Comparison of ENCODE assay signal across 24 mouse cellular contexts in genomic region chr2:62422515-62423342, GRCm38 (mm10). TPM values are rescaled to one million over a fixed set of nuclear protein-coding genes. Genes with fewer than 3 reads are reported as not detected.
DNase-seq lines count a peak whose midpoint lies in the region; ATAC-seq and TF ChIP-seq lines count a peak whose summit lies in the region.
"Had no signal": no experiment of that assay in that cellular context is flagged by ENCODE, and none has a peak within 500 bp of the region (broad histone marks: within the 10 kb centered on the region; RNA-seq: fewer than 3 reads in every experiment).

No protein-coding gene starts in this region.

- no peaks in the 10 kb centered on the region for H3K4me1 ChIP-seq in heart, postnatal 0 days (ENCODE audit: control insufficient read depth, insufficient read depth)
- no peaks in the 10 kb centered on the region for H3K4me1 ChIP-seq in limb, embryonic 13.5 days
- no peaks in the 10 kb centered on the region for H3K4me1 ChIP-seq in limb, embryonic 10.5 days
- H3K4me1 ChIP-seq: forebrain, embryonic 10.5 days; liver, embryonic 15.5 days; lung, embryonic 15.5 days had no signal

- no peaks in the 10 kb centered on the region for H3K9me3 ChIP-seq in heart, postnatal 0 days (replicated peaks; ENCODE audit: control insufficient read depth, low read length)
- no peaks in the 10 kb centered on the region for H3K9me3 ChIP-seq in limb, embryonic 13.5 days
- H3K9me3 ChIP-seq in limb, embryonic 10.5 days (replicated peaks), result no peaks in the 10 kb centered on the region
- H3K9me3 ChIP-seq: forebrain, embryonic 10.5 days; intestine, embryonic 15.5 days; liver, embryonic 15.5 days; lung, embryonic 15.5 days had no signal

- H3K27ac ChIP-seq in heart, postnatal 0 days (ENCODE audit: low read depth), result peak overlapping the region; percentile 5; the same call in 1 of the 2 replicates
- no peak overlapping the region for H3K27ac ChIP-seq in limb, embryonic 13.5 days
- H3K27ac ChIP-seq in limb, embryonic 10.5 days, result no peak overlapping the region
- H3K27ac ChIP-seq: forebrain, embryonic 10.5 days; intestine, embryonic 15.5 days; liver, embryonic 15.5 days; lung, embryonic 15.5 days had no signal

- H3K9ac ChIP-seq in heart, postnatal 0 days (replicated peaks; ENCODE audit: low read depth, low read length), result no peak overlapping the region
- no peak overlapping the region for H3K9ac ChIP-seq in limb, embryonic 13.5 days
- H3K9ac ChIP-seq: intestine, embryonic 15.5 days; liver, embryonic 15.5 days; lung, embryonic 15.5 days had no signal

- H3K4me2 ChIP-seq in heart, postnatal 0 days (ENCODE audit: low read depth, low read length), result no peak overlapping the region
- H3K4me2 ChIP-seq in limb, embryonic 13.5 days (replicated peaks), result no peak overlapping the region
- H3K4me2 ChIP-seq: heart, embryonic 11.5 days; intestine, embryonic 15.5 days; liver, embryonic 15.5 days; lung, embryonic 15.5 days; midbrain, embryonic 11.5 days had no signal

- H3K27me3 ChIP-seq in heart, postnatal 0 days (ENCODE audit: control insufficient read depth, insufficient read depth, low read length), result no peaks in the 10 kb centered on the region
- no peaks in the 10 kb centered on the region for H3K27me3 ChIP-seq in limb, embryonic 13.5 days
- no peaks in the 10 kb centered on the region for H3K27me3 ChIP-seq in limb, embryonic 10.5 days (ENCODE audit: low read depth, poor library complexity, severe bottlenecking)
- H3K27me3 ChIP-seq: intestine, embryonic 15.5 days; liver, embryonic 15.5 days; lung, embryonic 15.5 days had no signal

- H3K4me3 ChIP-seq in heart, postnatal 0 days (ENCODE audit: low read depth, low read length), result no peak overlapping the region
- H3K4me3 ChIP-seq in limb, embryonic 13.5 days, result no peak overlapping the region
- H3K4me3 ChIP-seq in limb, embryonic 10.5 days, result no peak overlapping the region
- H3K4me3 ChIP-seq: forebrain, embryonic 10.5 days; intestine, embryonic 15.5 days; liver, embryonic 15.5 days; lung, embryonic 15.5 days had no signal

- H3K36me3 ChIP-seq in heart, postnatal 0 days (replicated peaks; ENCODE audit: control insufficient read depth, insufficient read depth, low read length), result no peaks in the 10 kb centered on the region
- no peaks in the 10 kb centered on the region for H3K36me3 ChIP-seq in limb, embryonic 13.5 days
- H3K36me3 ChIP-seq in limb, embryonic 10.5 days, result no peaks in the 10 kb centered on the region
- H3K36me3 ChIP-seq: forebrain, embryonic 10.5 days; intestine, embryonic 15.5 days; liver, embryonic 15.5 days; lung, embryonic 15.5 days had no signal

- TF ChIP-seq CTCF in heart, postnatal 0 days (IDR thresholded peaks at IDR 0.05; ENCODE audit: low read depth), result no peak

- DNase-seq in heart, postnatal 0 days (ENCODE audit: low spot score), result no peak
- no peak for DNase-seq in heart, postnatal 4 days
- DNase-seq in limb, embryonic 10.5 days (ENCODE audit: low spot score), result no peak
- DNase-seq in skeletal muscle tissue, adult 2 months (ENCODE audit: low read depth, low spot score), result peak; percentile 62
- no peak for DNase-seq in adrenal gland, postnatal 25 days
- DNase-seq in ovary, postnatal 36 days (ENCODE audit: low spot score), result no peak
- DNase-seq: adrenal gland, postnatal 36 days; B cell, adult 2 months; cerebellum, adult 2 months; cerebellum, postnatal 14 days; layer of hippocampus, postnatal 36 days; left cerebral cortex, postnatal 4 days; right cerebral cortex, postnatal 4 days had no signal

- 56% methylated on average over 6 of the region's 6 CpGs for WGBS in heart, postnatal 0 days
- 74% methylated on average over 6 of the region's 6 CpGs for WGBS in limb, embryonic 13.5 days
- whole genome bisulfite sequencing in limb, embryonic 10.5 days, result 79% methylated on average over 6 of the region's 6 CpGs

- no peak for TF ChIP-seq EP300 in heart, postnatal 0 days (IDR thresholded peaks at IDR 0.05; ENCODE audit: low read depth)

- no peak; the same call in 1 of the 2 replicates for ATAC-seq in heart, postnatal 0 days (ENCODE audit: insufficient read depth, low read depth)
- ATAC-seq in limb, embryonic 13.5 days (ENCODE audit: low FRiP score, low read depth), result peak; percentile 11; the same call in 1 of the 2 replicates
- ATAC-seq in common myeloid progenitor, adult 5-6 weeks (replicated peaks; ENCODE audit: low read depth, poor library complexity, severe bottlenecking), result 0 out of 2 replicates have a peak, but pooled peaks have one; percentile 11
- ATAC-seq: forebrain, embryonic 16.5 days; hindbrain, embryonic 16.5 days; intestine, embryonic 15.5 days; midbrain, embryonic 16.5 days had no signal

RNA-seq across cellular contexts. Expression of gene Dpp4, which starts 10.7 kb away (rescaled TPM):
- total RNA-seq in heart, postnatal 0 days (2014; rRNA removed; ENCODE audit: low replicate concordance), result 5.2 and 12.3 TPM in 2 replicates
- 9.7 and 10.4 TPM in 2 replicates for polyA plus RNA-seq in heart, postnatal 0 days (2015; fragmentation: Nextera tagmentation; extraction: Ambion mirVana)
- total RNA-seq in heart, postnatal 4 days (2021), result 10 to 100 TPM in 1 of 2 experiments, 1 to 10 TPM in 1; 8.2 to 10.6 TPM
- 0.67 and 1.3 TPM in 2 replicates for polyA plus RNA-seq in limb, embryonic 13.5 days (2015; fragmentation: Nextera tagmentation; extraction: Ambion mirVana)
- 0.08 and 0.23 TPM in 2 replicates for polyA plus RNA-seq in limb, embryonic 10.5 days (2016; fragmentation: Nextera tagmentation; extraction: Ambion mirVana)
- 28.5 and 39.8 TPM in 2 replicates for total RNA-seq in common myeloid progenitor, adult 5-6 weeks (2017)
- 0.70 and 2.9 TPM in 2 replicates for total RNA-seq in adrenal gland, postnatal 25 days (2021)
